ENCODE assay signal across 27 mouse cellular contexts in genomic region chr16:18011101-18011500, GRCm38 (mm10). TPM values are rescaled to one million over a fixed set of nuclear protein-coding genes. Genes with fewer than 3 reads are reported as not detected.
A peak's percentile ranks its signal among the peaks of the same experiment; 100 is the strongest.
DNase-seq lines count a peak whose midpoint lies in the region; ATAC-seq and TF ChIP-seq lines count a peak whose summit lies in the region.
"Had no signal": no experiment of that assay in that cellular context is flagged by ENCODE, and none has a peak within 500 bp of the region (broad histone marks: within the 10 kb centered on the region; RNA-seq: fewer than 3 reads in every experiment).

No protein-coding gene starts in this region.

- H3K4me3 ChIP-seq in ES-Bruce4 (ENCODE audit: low read depth, low read length): no peak overlapping the region
- no peak overlapping the region for H3K4me3 ChIP-seq in forebrain, embryonic 13.5 days
- H3K4me3 ChIP-seq: embryonic facial prominence, embryonic 10.5 days; embryonic facial prominence, embryonic 12.5 days had no signal

- peaks cover 6% of the 10 kb centered on the region for H3K9me3 ChIP-seq in ES-Bruce4 (replicated peaks; ENCODE audit: control insufficient read depth, insufficient read depth, low read length, poor library complexity, severe bottlenecking)
- no peaks in the 10 kb centered on the region for H3K9me3 ChIP-seq in forebrain, embryonic 13.5 days (replicated peaks)
- H3K9me3 ChIP-seq: embryonic facial prominence, embryonic 12.5 days had no signal

- TF ChIP-seq POLR2A in ES-Bruce4 (IDR thresholded peaks at IDR 0.05; ENCODE audit: insufficient read depth, low read length): no peak

- H3K27ac ChIP-seq in ES-Bruce4 (ENCODE audit: insufficient read depth, low read length): peak overlapping the region; percentile 88
- no peak overlapping the region for H3K27ac ChIP-seq in forebrain, embryonic 13.5 days
- H3K27ac ChIP-seq: embryonic facial prominence, embryonic 10.5 days; embryonic facial prominence, embryonic 12.5 days had no signal

- no peaks in the 10 kb centered on the region for H3K27me3 ChIP-seq in ES-Bruce4 (ENCODE audit: control insufficient read depth, insufficient read depth, low read length, poor library complexity, severe bottlenecking)
- no peaks in the 10 kb centered on the region for H3K27me3 ChIP-seq in forebrain, embryonic 13.5 days
- H3K27me3 ChIP-seq: embryonic facial prominence, embryonic 12.5 days had no signal

- no peak overlapping the region for H3K9ac ChIP-seq in ES-Bruce4 (ENCODE audit: low read depth, poor library complexity, severe bottlenecking)
- no peak overlapping the region for H3K9ac ChIP-seq in forebrain, embryonic 13.5 days
- H3K9ac ChIP-seq: embryonic facial prominence, embryonic 12.5 days had no signal

- intact Hi-C loops in heart, postnatal 36 days (cut with DNase I): no loop called here

- H3K4me2 ChIP-seq in forebrain, embryonic 13.5 days: no peak overlapping the region
- H3K4me2 ChIP-seq: embryonic facial prominence, embryonic 12.5 days had no signal

- DNase-seq in ES-CJ7 (ENCODE audit: low read depth, low spot score) (peak; percentile 79), R1 (ENCODE audit: low read depth, low spot score) (peak; percentile 95)
- peak; percentile 41 for DNase-seq in yolk sac, embryonic 10.5 days (ENCODE audit: low spot score)
- no peak for DNase-seq in heart, postnatal 36 days
- DNase-seq in layer of hippocampus, adult 9-10 months (ENCODE audit: low spot score): no peak
- DNase-seq: adrenal gland, adult 8-10 months; adrenal gland, postnatal 14 days; adrenal gland, postnatal 36 days; cerebellum, adult 11-12 months; cerebellum, adult 2 months; cerebellum, adult 9-10 months; cerebellum, postnatal 10 days; cerebellum, postnatal 25 days had no signal

- no peaks in the 10 kb centered on the region for H3K36me3 ChIP-seq in ES-Bruce4 (ENCODE audit: control insufficient read depth, insufficient read depth, low read length, poor library complexity, severe bottlenecking)
- no peaks in the 10 kb centered on the region for H3K36me3 ChIP-seq in forebrain, embryonic 13.5 days (ENCODE audit: poor library complexity, severe bottlenecking)
- H3K36me3 ChIP-seq: embryonic facial prominence, embryonic 10.5 days; embryonic facial prominence, embryonic 12.5 days; G1E had no signal

- TF ChIP-seq EP300 in ES-Bruce4 (IDR thresholded peaks at IDR 0.05; ENCODE audit: insufficient read depth, low read depth, low read length): no peak

- H3K4me1 ChIP-seq in ES-Bruce4 (ENCODE audit: control insufficient read depth, insufficient read depth, low read length): peaks cover 3% of the 10 kb centered on the region
- H3K4me1 ChIP-seq in forebrain, embryonic 13.5 days: no peaks in the 10 kb centered on the region
- H3K4me1 ChIP-seq: embryonic facial prominence, embryonic 10.5 days; embryonic facial prominence, embryonic 12.5 days had no signal

- no peak for ATAC-seq in forebrain, embryonic 13.5 days
- ATAC-seq: activated CD4-positive, CD25-positive, alpha-beta regulatory T cell, adult 4 months; forebrain, embryonic 14.5 days; forebrain, embryonic 16.5 days; Patski had no signal

- WGBS in forebrain, embryonic 13.5 days: 71% methylated on average over 6 of the region's 6 CpGs

- no peak for TF ChIP-seq CTCF in ES-Bruce4 (IDR thresholded peaks at IDR 0.05; ENCODE audit: low read depth, low read length)

RNA-seq across cellular contexts. Expression of gene Vpreb2, which starts 30.9 kb away (rescaled TPM):
- polyA plus RNA-seq in ES-Bruce4 (2011; ENCODE audit: insufficient read depth, insufficient read length, low read depth, missing spikeins): not detected in 2 replicates
- total RNA-seq in heart, postnatal 36 days (2021): not detected
- polyA plus RNA-seq in forebrain, embryonic 13.5 days (2015; fragmentation: Nextera tagmentation; extraction: Ambion mirVana): not detected in 2 replicates
- total RNA-seq: adrenal gland, postnatal 14 days; adrenal gland, postnatal 36 days; G1E had no signal
- polyA plus RNA-seq: activated CD4-positive, CD25-positive, alpha-beta regulatory T cell, adult 4 months; C2C12; cerebellum, adult 2 months; cortical plate, adult 2 months; embryonic facial prominence, embryonic 10.5 days; embryonic facial prominence, embryonic 12.5 days; embryonic facial prominence, embryonic 14.5 days; forebrain, embryonic 11.5 days; forebrain, embryonic 14.5 days; forebrain, embryonic 16.5 days; frontal cortex, adult 2 months; G1E had no signal

RNA-seq across cellular contexts. Expression of gene Dgcr6, which starts 41.6 kb away (rescaled TPM):
- polyA plus RNA-seq in ES-Bruce4 (2011; ENCODE audit: insufficient read depth, insufficient read length, low read depth, missing spikeins): 30.2 and 31.0 TPM in 2 replicates
- 10 to 100 TPM; 43.2 to 44.0 TPM for total RNA-seq in heart, postnatal 36 days (2021)
- 164 and 168 TPM in 2 replicates for polyA plus RNA-seq in forebrain, embryonic 13.5 days (2015; fragmentation: Nextera tagmentation; extraction: Ambion mirVana)

Comparison
In these comparisons a context has a peak if more than half of its experiments do, and no peak if none do; other contexts are left out.
1. DNase-seq: peak in ES-CJ7 (single experiment), R1 (single experiment) and yolk sac, embryonic 10.5 days (single experiment); none in heart, postnatal 36 days (0 of 2) and layer of hippocampus, adult 9-10 months (single experiment).